ENCODE assay signal across 8 mouse cellular contexts in genomic region chr5:33431173-33432005, GRCm38 (mm10). TPM values are rescaled to one million over a fixed set of nuclear protein-coding genes. Genes with fewer than 3 reads are reported as not detected.
DNase-seq lines count a peak whose midpoint lies in the region; ATAC-seq and TF ChIP-seq lines count a peak whose summit lies in the region.
"Had no signal": no experiment of that assay in that cellular context is flagged by ENCODE, and none has a peak within 500 bp of the region (broad histone marks: within the 10 kb centered on the region; RNA-seq: fewer than 3 reads in every experiment).

No protein-coding gene starts in this region.

- no peak overlapping the region for H3K9ac ChIP-seq in lung, postnatal 0 days (replicated peaks; ENCODE audit: low read depth)
- no peak overlapping the region for H3K9ac ChIP-seq in forebrain, embryonic 14.5 days (ENCODE audit: low read length)
- no peak overlapping the region for H3K9ac ChIP-seq in limb, embryonic 14.5 days (ENCODE audit: low read depth, low read length, severe bottlenecking)
- H3K9ac ChIP-seq in stomach, postnatal 0 days (ENCODE audit: low read length), result no peak overlapping the region

- WGBS in lung, postnatal 0 days, result under 1% methylated on average over 56 of the region's 77 CpGs
- under 1% methylated on average over 73 of the region's 77 CpGs for WGBS in forebrain, embryonic 14.5 days
- under 1% methylated on average over 53 of the region's 77 CpGs for WGBS in limb, embryonic 14.5 days
- WGBS in stomach, postnatal 0 days, result 1% methylated on average over 73 of the region's 77 CpGs

- H3K4me1 ChIP-seq in lung, postnatal 0 days (ENCODE audit: insufficient read depth, low read depth, low read length), result peaks cover 4% of the 10 kb centered on the region; the same call in 1 of the 2 replicates
- H3K4me1 ChIP-seq in forebrain, embryonic 14.5 days (ENCODE audit: control insufficient read depth, insufficient read depth, low read length), result no peaks in the 10 kb centered on the region
- H3K4me1 ChIP-seq in limb, embryonic 14.5 days (ENCODE audit: control insufficient read depth, insufficient read depth, low read length), result peaks cover 15% of the 10 kb centered on the region
- H3K4me1 ChIP-seq in stomach, postnatal 0 days (replicated peaks; ENCODE audit: control insufficient read depth, insufficient read depth), result no peaks in the 10 kb centered on the region

- no peak for TF ChIP-seq POLR2A in limb, embryonic 14.5 days (IDR thresholded peaks at IDR 0.05; ENCODE audit: borderline replicate concordance, extremely low read depth, insufficient read depth, insufficient read length)

- TF ChIP-seq CTCF in lung, postnatal 0 days (IDR thresholded peaks at IDR 0.05), result no peak
- TF ChIP-seq CTCF in stomach, postnatal 0 days (IDR thresholded peaks at IDR 0.05; ENCODE audit: low read depth), result no peak

- no peak for ATAC-seq in lung, postnatal 0 days
- no peak for ATAC-seq in forebrain, embryonic 14.5 days
- ATAC-seq in limb, embryonic 14.5 days (ENCODE audit: low FRiP score, low read depth), result no peak
- no peak for ATAC-seq in stomach, postnatal 0 days (ENCODE audit: low FRiP score, low TSS enrichment)

- H3K4me3 ChIP-seq in lung, postnatal 0 days (ENCODE audit: low read depth, low read length), result peak overlapping the region; percentile 19; the same call in 1 of the 2 replicates
- H3K4me3 ChIP-seq in forebrain, embryonic 14.5 days (ENCODE audit: low read depth, low read length), result peak overlapping the region; percentile 13; the same call in 1 of the 2 replicates
- H3K4me3 ChIP-seq in limb, embryonic 14.5 days (replicated peaks; ENCODE audit: low read length), result peak overlapping the region; percentile 24
- peak overlapping the region; percentile 22 for H3K4me3 ChIP-seq in stomach, postnatal 0 days (ENCODE audit: low read depth, low read length)

- no peak for TF ChIP-seq EP300 in lung, postnatal 0 days (IDR thresholded peaks at IDR 0.05)
- no peak for TF ChIP-seq EP300 in stomach, postnatal 0 days (optimal IDR thresholded peaks at IDR 0.05)

- no peak for DNase-seq in lung, postnatal 0 days (ENCODE audit: low spot score)
- no peak for DNase-seq in lung, adult 18-20 months
- DNase-seq in forebrain, embryonic 14.5 days (ENCODE audit: low spot score), result no peak
- no peak for DNase-seq in limb, embryonic 14.5 days (ENCODE audit: low spot score)
- no peak for DNase-seq in stomach, postnatal 0 days (ENCODE audit: low spot score)
- no peak for DNase-seq in gastrocnemius, adult 8-10 months (ENCODE audit: low spot score in 2 of 2)
- DNase-seq in urinary bladder, postnatal 25 days (ENCODE audit: low spot score), result no peak

- peak overlapping the region; percentile 38 for H3K4me2 ChIP-seq in lung, postnatal 0 days (replicated peaks; ENCODE audit: low read depth, low read length)
- H3K4me2 ChIP-seq in forebrain, embryonic 14.5 days (ENCODE audit: low read length), result peak overlapping the region; percentile 16; the same call in 1 of the 2 replicates
- peak overlapping the region; percentile 37 for H3K4me2 ChIP-seq in limb, embryonic 14.5 days (replicated peaks; ENCODE audit: low read depth, low read length, severe bottlenecking)
- H3K4me2 ChIP-seq in stomach, postnatal 0 days (replicated peaks; ENCODE audit: low read depth), result peak overlapping the region; percentile 41

- no peaks in the 10 kb centered on the region for H3K9me3 ChIP-seq in lung, postnatal 0 days (ENCODE audit: low read length)
- no peaks in the 10 kb centered on the region for H3K9me3 ChIP-seq in forebrain, embryonic 14.5 days (replicated peaks; ENCODE audit: control insufficient read depth, low read length)
- H3K9me3 ChIP-seq in limb, embryonic 14.5 days (ENCODE audit: control insufficient read depth, low read length), result no peaks in the 10 kb centered on the region
- H3K9me3 ChIP-seq in stomach, postnatal 0 days (ENCODE audit: control insufficient read depth, low read length), result no peaks in the 10 kb centered on the region

- H3K36me3 ChIP-seq in lung, postnatal 0 days (ENCODE audit: insufficient read depth, low read length), result no peaks in the 10 kb centered on the region
- H3K36me3 ChIP-seq in forebrain, embryonic 14.5 days (ENCODE audit: control insufficient read depth, insufficient read depth, low read length), result no peaks in the 10 kb centered on the region
- H3K36me3 ChIP-seq in limb, embryonic 14.5 days (ENCODE audit: control insufficient read depth, insufficient read depth, low read length), result no peaks in the 10 kb centered on the region
- no peaks in the 10 kb centered on the region for H3K36me3 ChIP-seq in stomach, postnatal 0 days (ENCODE audit: control insufficient read depth, insufficient read depth, low read length)

- peaks cover 72% of the 10 kb centered on the region for H3K27me3 ChIP-seq in lung, postnatal 0 days (replicated peaks; ENCODE audit: insufficient read depth, low read length)
- peaks cover 94% of the 10 kb centered on the region for H3K27me3 ChIP-seq in forebrain, embryonic 14.5 days (replicated peaks; ENCODE audit: control insufficient read depth, insufficient read depth, low read length)
- peaks cover 96% of the 10 kb centered on the region for H3K27me3 ChIP-seq in limb, embryonic 14.5 days (ENCODE audit: control insufficient read depth, insufficient read depth, low read length)
- peaks cover 46% of the 10 kb centered on the region for H3K27me3 ChIP-seq in stomach, postnatal 0 days (ENCODE audit: control insufficient read depth, insufficient read depth, low read length)

- H3K27ac ChIP-seq in lung, postnatal 0 days (ENCODE audit: low read length), result no peak overlapping the region
- H3K27ac ChIP-seq in forebrain, embryonic 14.5 days (ENCODE audit: low read depth, low read length), result no peak overlapping the region
- no peak overlapping the region for H3K27ac ChIP-seq in limb, embryonic 14.5 days (replicated peaks; ENCODE audit: low read depth, low read length)
- no peak overlapping the region for H3K27ac ChIP-seq in stomach, postnatal 0 days (replicated peaks)

RNA-seq across cellular contexts. Expression of gene Nkx1-1, which starts 2.4 kb away (rescaled TPM):
- not detected in 2 replicates for polyA plus RNA-seq in lung, postnatal 0 days (2015; fragmentation: Nextera tagmentation; extraction: Ambion mirVana)
- polyA plus RNA-seq in forebrain, embryonic 14.5 days (2014; fragmentation: Nextera tagmentation; extraction: Ambion mirVana), result not detected in 2 replicates
- polyA plus RNA-seq in limb, embryonic 14.5 days (2012; rRNA removed), result not detected in 2 replicates
- polyA plus RNA-seq in limb, embryonic 14.5 days (2014; fragmentation: Nextera tagmentation; extraction: Ambion mirVana), result not detected in 2 replicates
- polyA plus RNA-seq in stomach, postnatal 0 days (2015; fragmentation: Nextera tagmentation; extraction: Ambion mirVana), result not detected in 2 replicates
- not detected for total RNA-seq in gastrocnemius, adult 8-10 months (2022)
- total RNA-seq: adrenal gland, adult 18-20 months had no signal

RNA-seq across cellular contexts. Expression of gene Uvssa, which starts 53.0 kb away (rescaled TPM):
- polyA plus RNA-seq in lung, postnatal 0 days (2015; fragmentation: Nextera tagmentation; extraction: Ambion mirVana), result 7.0 and 7.2 TPM in 2 replicates
- polyA plus RNA-seq in forebrain, embryonic 14.5 days (2014; fragmentation: Nextera tagmentation; extraction: Ambion mirVana), result 4.7 and 5.5 TPM in 2 replicates
- 11.0 and 11.5 TPM in 2 replicates for polyA plus RNA-seq in limb, embryonic 14.5 days (2012; rRNA removed)
- polyA plus RNA-seq in limb, embryonic 14.5 days (2014; fragmentation: Nextera tagmentation; extraction: Ambion mirVana), result 10.0 and 11.7 TPM in 2 replicates
- 4.5 and 5.0 TPM in 2 replicates for polyA plus RNA-seq in stomach, postnatal 0 days (2015; fragmentation: Nextera tagmentation; extraction: Ambion mirVana)
- total RNA-seq in gastrocnemius, adult 8-10 months (2022), result 1 to 10 TPM; 1.6 to 2.4 (median 2.3) TPM
